Mouse (Mus musculus) layer of hippocampus, adult 8-10 months (tissue): ENCODE measurements around the gene Gm43302. TPM values are rescaled to one million over a fixed set of nuclear protein-coding genes. Genes with fewer than 3 reads are reported as not detected.
"Not testable (repeated sequence)": the region's sequence is repeated elsewhere in the genome, so short reads cannot be mapped to it uniquely, and the experiment has no call there.

Experiments
- DNase-seq, 2 experiments: peaks; one replicate each; pipeline ENCODE4 v3.0.0; 2022; ENCODE audit warnings: low spot score in 2 of 2
- total RNA-seq, 4 experiments: library from RNA; stranded (reverse); gene quantifications; 2 replicates each; pipeline ENCODE4 v1.2.4; 2022

Gene Gm43302
- total RNA-seq, 4 experiments from 2014 or later = not detected

- not testable (repeated sequence) for DNase-seq
Measured at GRCm38 (mm10) chr5:105199149-105199548, 94.3 kb downstream of the Gm43302 start.

- DNase-seq = not testable (repeated sequence)
Measured at GRCm38 (mm10) chr5:105197915-105198560, 95.5 kb downstream of the Gm43302 start.

DNA sequence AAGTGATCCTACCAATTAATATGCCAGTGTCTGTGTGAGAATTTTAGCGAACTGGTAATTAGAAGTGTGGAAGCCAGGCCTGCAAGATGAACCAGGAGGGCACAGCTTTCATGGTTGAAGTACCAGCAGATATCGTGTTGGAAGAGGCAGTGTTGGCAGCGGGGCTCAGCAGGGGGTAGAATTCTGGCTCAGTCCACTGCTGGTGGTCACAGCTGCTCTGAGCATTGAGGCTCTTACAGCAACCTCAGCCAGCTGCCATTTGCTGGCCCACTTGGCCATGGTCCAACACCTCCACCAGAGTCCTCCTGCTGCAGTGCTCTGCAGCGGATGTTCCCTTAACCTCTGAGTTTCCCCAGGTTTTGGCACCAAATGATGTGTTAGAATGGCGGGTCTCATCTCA lies 97.2 kb downstream of the Gm43302 start:
- DNase-seq = not testable (repeated sequence)

- not testable (repeated sequence) for DNase-seq
Measured at GRCm38 (mm10) chr5:105192536-105192935, 101.0 kb downstream of the Gm43302 start.

DNA sequence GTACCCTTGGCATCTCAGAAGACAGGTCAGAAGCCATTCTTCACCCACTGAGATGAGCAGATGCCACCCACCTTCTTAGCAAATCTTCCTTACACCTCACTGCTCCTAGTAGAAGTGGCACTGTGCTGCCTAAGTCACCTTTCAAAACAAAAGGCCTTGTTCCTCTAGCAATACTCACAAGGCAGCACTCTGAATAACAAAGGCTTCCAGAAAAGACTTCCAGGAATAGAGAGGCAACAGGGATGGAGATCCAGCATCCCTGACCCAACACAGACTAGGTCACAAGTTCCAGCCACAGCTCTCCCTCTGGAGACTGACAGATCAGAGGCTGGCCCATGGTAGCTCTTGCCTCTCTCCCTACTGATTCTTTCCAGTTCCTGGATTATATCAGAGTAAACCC lies 112.0 kb downstream of the Gm43302 start:
- DNase-seq = no peak

Other genes starting within 250 kb of the Gm43302 start
- 1 to 10 TPM; 1.6 to 3.9 (median 2.8) TPM for gene Gbp9, start 154.2 kb downstream of the Gm43302 start, total RNA-seq
- gene Gbp8, start 154.2 kb downstream of the Gm43302 start, total RNA-seq = under 1 TPM in 1 of 4 experiments, not detected in 3; 0.36 TPM
- gene Gbp4, start 154.1 kb downstream of the Gm43302 start, total RNA-seq = 1 to 10 TPM; 1.2 to 2.9 (median 1.6) TPM
- under 1 TPM in 2 of 4 experiments, not detected in 2; 0.22 to 0.25 TPM for gene Gbp10, start 54.2 kb downstream of the Gm43302 start, total RNA-seq
- 1 to 10 TPM in 3 of 4 experiments, under 1 TPM in 1; 0.99 to 3.7 (median 2.3) TPM for gene Gbp6, start within 50 bp of the Gm43302 start, total RNA-seq
- gene Lrrc8b, start 122.1 kb upstream of the Gm43302 start, total RNA-seq = 10 to 100 TPM; 57.6 to 59.7 (median 59.3) TPM
- 10 to 100 TPM; 27.1 to 31.0 (median 29.0) TPM for gene Lrrc8c, start 225.7 kb upstream of the Gm43302 start, total RNA-seq